Mouse (Mus musculus): ENCODE results near the gene Vegfc.

DNA sequence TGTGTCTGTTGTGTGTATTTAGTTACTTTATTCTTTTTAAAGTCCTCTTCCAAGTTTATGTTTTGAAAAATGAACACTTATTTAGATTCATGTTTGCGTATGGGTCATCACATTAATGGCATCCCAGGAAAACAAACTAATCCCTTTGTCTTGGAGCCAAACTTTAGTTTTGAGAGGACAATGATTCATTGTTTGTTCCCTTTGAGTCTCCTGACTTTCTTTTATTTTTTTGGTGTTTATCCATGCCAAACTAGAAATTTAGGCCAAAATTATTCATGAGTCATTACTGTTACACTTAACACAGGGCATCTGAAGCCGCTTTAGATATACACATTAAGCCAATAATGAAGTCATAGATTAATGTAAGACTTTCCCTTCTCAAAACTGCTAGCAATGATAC is 12.5 kb downstream of the Vegfc start:
- TF ChIP-seq EP300 (IDR thresholded peaks at IDR 0.05) (no peak), CTCF (IDR thresholded peaks at IDR 0.05) (no peak)

All from lung, postnatal 0 days (tissue).